Mouse (Mus musculus): Measurements from ENCODE around the gene Entr1.

The Entr1 gene
- long read RNA-seq, experiment 1, transcript Entr1-204 (10 exons, 2,193 nt), result minor isoform, 9 of 60 reads
- long read RNA-seq, experiment 1, transcript Entr1-201 (9 exons, 2,031 nt), result major isoform, 19 of 60 reads
- long read RNA-seq, experiment 1, transcript Entr1-202 (8 exons, 1,955 nt), result major isoform, 19 of 60 reads
- long read RNA-seq, experiment 1, partial matches to known transcripts, result 1 of 60 reads
- long read RNA-seq, experiment 1, other reads (novel, unspliced or antisense), result 10 of 60 reads
- long read RNA-seq, experiment 2, transcript Entr1-202 (8 exons, 1,955 nt), result minor isoform, 18 of 58 reads
- long read RNA-seq, experiment 2, transcript Entr1-201 (9 exons, 2,031 nt), result major isoform, 23 of 58 reads
- long read RNA-seq, experiment 2, partial matches to known transcripts, result 4 of 58 reads
- long read RNA-seq, experiment 2, other reads (novel, unspliced or antisense), result 10 of 58 reads

GRCm38 (mm10) chr2:26389154-26389690 lies at the start of gene Entr1, which contains the start of gene Pmpca:
TSS of gene Entr1 (minus strand) at chr2:26389316.
TSS of gene Pmpca (plus strand) at chr2:26389339.
- intact Hi-C loops (cut with DNase I), result loop anchor here (5.0 kb wide), 1 partner anchor 37 kb away; the partner anchor contains the start of gene Dnlz

GRCm38 (mm10) chr2:26438373-26438772 lies 49.3 kb upstream of the Entr1 start:
- intact Hi-C loops (cut with DNase I), result no loop called here

- intact Hi-C loops (cut with DNase I), result no loop called here
Measured at GRCm38 (mm10) chr2:26437221-26437620, 48.1 kb upstream of the Entr1 start.

GRCm38 (mm10) chr2:26434791-26435572 lies 45.9 kb upstream of the Entr1 start:
- intact Hi-C loops (cut with DNase I), result no loop called here

GRCm38 (mm10) chr2:26429851-26430250 lies 40.7 kb upstream of the Entr1 start:
- intact Hi-C loops (cut with DNase I), result no loop called here

GRCm38 (mm10) chr2:26424541-26424940 lies 35.4 kb upstream of the Entr1 start:
- intact Hi-C loops (cut with DNase I), result no loop called here

GRCm38 (mm10) chr2:26423086-26423485 lies 34.0 kb upstream of the Entr1 start:
- intact Hi-C loops (cut with DNase I), result no loop called here

GRCm38 (mm10) chr2:26421969-26422368 lies 32.9 kb upstream of the Entr1 start:
- intact Hi-C loops (cut with DNase I), result no loop called here

- intact Hi-C loops (cut with DNase I), result no loop called here
Measured at GRCm38 (mm10) chr2:26418120-26418519, 29.0 kb upstream of the Entr1 start.

GRCm38 (mm10) chr2:26417066-26417465 lies 27.9 kb upstream of the Entr1 start:
- intact Hi-C loops (cut with DNase I), result no loop called here

GRCm38 (mm10) chr2:26410931-26411411 lies 21.9 kb upstream of the Entr1 start:
- intact Hi-C loops (cut with DNase I), result no loop called here

GRCm38 (mm10) chr2:26410091-26410490 lies 21.0 kb upstream of the Entr1 start:
- intact Hi-C loops (cut with DNase I), result no loop called here

- intact Hi-C loops (cut with DNase I), result loop anchor here (5.0 kb wide), 1 partner anchor 82 kb away; no protein-coding TSS in a partner anchor
Measured at GRCm38 (mm10) chr2:26409362-26409761, 20.2 kb upstream of the Entr1 start.

- intact Hi-C loops (cut with DNase I), result loop anchor here (5.0 kb wide), 1 partner anchor 81 kb away; no protein-coding TSS in a partner anchor
Measured at GRCm38 (mm10) chr2:26408515-26409356, 19.6 kb upstream of the Entr1 start, which contains the start of gene Inpp5e. TSS of gene Inpp5e (minus strand) at chr2:26409203.

- intact Hi-C loops (cut with DNase I), result no loop called here
Measured at GRCm38 (mm10) chr2:26403306-26403705, 14.2 kb upstream of the Entr1 start.

- intact Hi-C loops (cut with DNase I), result no loop called here
Measured at GRCm38 (mm10) chr2:26402265-26402664, 13.1 kb upstream of the Entr1 start.

- intact Hi-C loops (cut with DNase I), result no loop called here
Measured at GRCm38 (mm10) chr2:26401023-26401422, 11.9 kb upstream of the Entr1 start.

GRCm38 (mm10) chr2:26400296-26400695 lies 11.2 kb upstream of the Entr1 start:
- intact Hi-C loops (cut with DNase I), result no loop called here

- intact Hi-C loops (cut with DNase I), result loop anchor here (5.0 kb wide), 1 partner anchor 42 kb away; no protein-coding TSS in a partner anchor
Measured at GRCm38 (mm10) chr2:26399647-26400046, 10.5 kb upstream of the Entr1 start.

- intact Hi-C loops (cut with DNase I), result loop anchor here (5.0 kb wide), 1 partner anchor 42 kb away; no protein-coding TSS in a partner anchor
Measured at GRCm38 (mm10) chr2:26398978-26399377, 9.9 kb upstream of the Entr1 start.

Measured in adrenal gland (tissue).